Mouse (Mus musculus): ENCODE results near the gene Ceacam16. TPM values are rescaled to one million over a fixed set of nuclear protein-coding genes. Genes with fewer than 3 reads are reported as not detected.

Ceacam16 gene
- polyA plus RNA-seq, 1 experiment: 3.9 TPM

GRCm38 (mm10) chr7:19875948-19876682, 15.0 kb upstream of the Ceacam16 start:
- Histone ChIP-seq H3K27ac (ENCODE audit: control insufficient read depth, insufficient read depth, low read length) (no peak overlapping the region), H3K36me3 (ENCODE audit: control insufficient read depth, insufficient read depth, low read length) (no peaks in the 10 kb centered on the region)
- 38% methylated on average over 13 of the region's 13 CpGs for WGBS

GRCm38 (mm10) chr7:19871943-19872601, 11.0 kb upstream of the Ceacam16 start:
- no peak overlapping the region for H3K27ac ChIP-seq (ENCODE audit: control insufficient read depth, insufficient read depth, low read length)
- WGBS: 14% methylated on average over 5 of the region's 5 CpGs
- peaks cover 25% of the 10 kb centered on the region for H3K4me1 ChIP-seq (replicated peaks; ENCODE audit: control insufficient read depth, insufficient read depth, low read length)
- peak; percentile 72 for DNase-seq
- H3K27me3 ChIP-seq (ENCODE audit: control insufficient read depth, insufficient read depth, low read length): no peaks in the 10 kb centered on the region
- H3K36me3 ChIP-seq (ENCODE audit: control insufficient read depth, insufficient read depth, low read length): no peaks in the 10 kb centered on the region
- peak; percentile 27; the same call in 1 of the 2 replicates for TF ChIP-seq CTCF (IDR thresholded peaks at IDR 0.05; ENCODE audit: borderline replicate concordance, control insufficient read depth, extremely low read depth, insufficient read depth, low read length, poor library complexity)
- TF ChIP-seq POLR2A (IDR thresholded peaks at IDR 0.05; ENCODE audit: control insufficient read depth, extremely low read depth, insufficient read depth, low read length, poor library complexity): no peak
- H3K4me3 ChIP-seq (ENCODE audit: control insufficient read depth, insufficient read depth, low read length): no peak overlapping the region

More at GRCm38 (mm10) chr7:19875948-19876682, 15.0 kb upstream of the Ceacam16 start:
- peaks cover 18% of the 10 kb centered on the region for H3K4me1 ChIP-seq (replicated peaks; ENCODE audit: control insufficient read depth, insufficient read depth, low read length)
- no peak for TF ChIP-seq POLR2A (IDR thresholded peaks at IDR 0.05; ENCODE audit: control insufficient read depth, extremely low read depth, insufficient read depth, low read length, poor library complexity)
- peak; percentile 16; the same call in 1 of the 2 replicates for TF ChIP-seq CTCF (IDR thresholded peaks at IDR 0.05; ENCODE audit: borderline replicate concordance, control insufficient read depth, extremely low read depth, insufficient read depth, low read length, poor library complexity)
- no peaks in the 10 kb centered on the region for H3K27me3 ChIP-seq (ENCODE audit: control insufficient read depth, insufficient read depth, low read length)
- no peak overlapping the region for H3K4me3 ChIP-seq (ENCODE audit: control insufficient read depth, insufficient read depth, low read length)
- DNase-seq: peak; percentile 53

DNA sequence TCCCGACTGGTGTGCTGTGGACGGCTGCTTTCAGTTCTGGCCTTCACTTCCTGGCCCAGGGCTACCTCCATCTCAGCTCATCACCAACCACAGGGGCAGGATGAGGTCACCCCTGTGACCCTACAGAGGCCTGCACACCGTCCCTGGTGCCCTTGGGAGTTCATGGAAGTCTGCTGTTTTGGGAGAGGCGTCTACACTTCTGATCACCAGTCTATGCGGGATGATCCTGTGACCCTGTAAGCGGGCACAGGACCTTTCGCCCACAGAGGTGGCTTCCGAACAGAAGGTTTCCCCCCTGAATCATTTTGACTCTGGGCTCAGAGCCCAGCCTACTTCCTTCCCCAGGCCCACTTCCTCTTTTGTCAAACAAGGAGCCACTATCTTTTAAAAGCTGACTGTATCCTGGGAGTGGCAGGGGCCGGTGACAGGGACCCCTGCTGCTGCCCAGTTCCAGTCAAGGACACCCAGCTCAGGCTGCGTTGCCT, 10.1 kb upstream of the Ceacam16 start:
- peak; percentile 36 for DNase-seq
- WGBS: 8% methylated on average over 10 of the region's 10 CpGs
- Histone ChIP-seq H3K36me3 (ENCODE audit: control insufficient read depth, insufficient read depth, low read length) (no peaks in the 10 kb centered on the region), H3K27ac (ENCODE audit: control insufficient read depth, insufficient read depth, low read length) (peak overlapping the region; percentile 66; the same call in 1 of the 2 replicates), H3K4me1 (replicated peaks; ENCODE audit: control insufficient read depth, insufficient read depth, low read length) (peaks cover 30% of the 10 kb centered on the region), H3K27me3 (ENCODE audit: control insufficient read depth, insufficient read depth, low read length) (no peaks in the 10 kb centered on the region), H3K4me3 (ENCODE audit: control insufficient read depth, insufficient read depth, low read length) (peak overlapping the region; percentile 7; the same call in 1 of the 2 replicates)
- TF ChIP-seq CTCF (IDR thresholded peaks at IDR 0.05; ENCODE audit: borderline replicate concordance, control insufficient read depth, extremely low read depth, insufficient read depth, low read length, poor library complexity) (peak; percentile 22; the same call in 1 of the 2 replicates), POLR2A (IDR thresholded peaks at IDR 0.05; ENCODE audit: control insufficient read depth, extremely low read depth, insufficient read depth, low read length, poor library complexity) (no peak)

- Histone ChIP-seq H3K4me1 (replicated peaks; ENCODE audit: control insufficient read depth, insufficient read depth, low read length) (peaks cover 37% of the 10 kb centered on the region), H3K36me3 (ENCODE audit: control insufficient read depth, insufficient read depth, low read length) (no peaks in the 10 kb centered on the region), H3K27ac (ENCODE audit: control insufficient read depth, insufficient read depth, low read length) (no peak overlapping the region), H3K4me3 (ENCODE audit: control insufficient read depth, insufficient read depth, low read length) (no peak overlapping the region), H3K27me3 (ENCODE audit: control insufficient read depth, insufficient read depth, low read length) (no peaks in the 10 kb centered on the region)
- 96% methylated on average over 16 of the region's 16 CpGs for WGBS
- no peak for DNase-seq
- TF ChIP-seq POLR2A (IDR thresholded peaks at IDR 0.05; ENCODE audit: control insufficient read depth, extremely low read depth, insufficient read depth, low read length, poor library complexity) (no peak), CTCF (IDR thresholded peaks at IDR 0.05; ENCODE audit: borderline replicate concordance, control insufficient read depth, extremely low read depth, insufficient read depth, low read length, poor library complexity) (no peak)
These were observed 6.8 kb upstream of the Ceacam16 start for GRCm38 (mm10) chr7:19867751-19868399.

- no peaks in the 10 kb centered on the region for H3K27me3 ChIP-seq (ENCODE audit: control insufficient read depth, insufficient read depth, low read length)
- WGBS: 21% methylated on average over 6 of the region's 6 CpGs
- no peak overlapping the region for H3K4me3 ChIP-seq (ENCODE audit: control insufficient read depth, insufficient read depth, low read length)
- H3K27ac ChIP-seq (ENCODE audit: control insufficient read depth, insufficient read depth, low read length): no peak overlapping the region; the same call in 1 of the 2 replicates
- H3K36me3 ChIP-seq (ENCODE audit: control insufficient read depth, insufficient read depth, low read length): no peaks in the 10 kb centered on the region
- TF ChIP-seq CTCF (IDR thresholded peaks at IDR 0.05; ENCODE audit: borderline replicate concordance, control insufficient read depth, extremely low read depth, insufficient read depth, low read length, poor library complexity) (no peak), POLR2A (IDR thresholded peaks at IDR 0.05; ENCODE audit: control insufficient read depth, extremely low read depth, insufficient read depth, low read length, poor library complexity) (no peak)
- H3K4me1 ChIP-seq (replicated peaks; ENCODE audit: control insufficient read depth, insufficient read depth, low read length): peaks cover 30% of the 10 kb centered on the region
- no peak for DNase-seq
These were observed 5.4 kb upstream of the Ceacam16 start for GRCm38 (mm10) chr7:19866490-19866889.

Measured in thymus, adult 2 months (tissue).